Mouse (Mus musculus): ENCODE measurements around the gene Hemgn. TPM values are rescaled to one million over a fixed set of nuclear protein-coding genes. Genes with fewer than 3 reads are reported as not detected.

Hemgn gene
- polyA plus RNA-seq, 1 experiment from 2014 or later = 0.78 TPM

- Histone ChIP-seq H3K4me2 (replicated peaks; ENCODE audit: low read depth) (peak overlapping the region; percentile 69; the same call in 1 of the 2 replicates), H3K36me3 (ENCODE audit: control insufficient read depth, insufficient read depth, low read length) (no peaks in the 10 kb centered on the region), H3K27ac (replicated peaks) (peak overlapping the region; percentile 99), H3K4me1 (replicated peaks; ENCODE audit: control insufficient read depth, insufficient read depth) (peaks cover 5% of the 10 kb centered on the region), H3K4me3 (ENCODE audit: low read depth, low read length) (peak overlapping the region; percentile 91), H3K9me3 (ENCODE audit: control insufficient read depth, low read length) (no peaks in the 10 kb centered on the region), H3K27me3 (ENCODE audit: control insufficient read depth, insufficient read depth, low read length) (no peaks in the 10 kb centered on the region), H3K9ac (ENCODE audit: low read length) (peak overlapping the region; percentile 35; the same call in 1 of the 2 replicates)
- no peak for TF ChIP-seq CTCF (IDR thresholded peaks at IDR 0.05; ENCODE audit: low read depth)
- TF ChIP-seq EP300 (optimal IDR thresholded peaks at IDR 0.05) = no peak
- no peak for DNase-seq (ENCODE audit: low spot score)
- WGBS = 40% methylated on average over 13 of the region's 13 CpGs
- ATAC-seq (ENCODE audit: low FRiP score, low TSS enrichment) = no peak
Observed at GRCm38 (mm10) chr4:46452855-46453719, 39.8 kb upstream of the Hemgn start.

DNA sequence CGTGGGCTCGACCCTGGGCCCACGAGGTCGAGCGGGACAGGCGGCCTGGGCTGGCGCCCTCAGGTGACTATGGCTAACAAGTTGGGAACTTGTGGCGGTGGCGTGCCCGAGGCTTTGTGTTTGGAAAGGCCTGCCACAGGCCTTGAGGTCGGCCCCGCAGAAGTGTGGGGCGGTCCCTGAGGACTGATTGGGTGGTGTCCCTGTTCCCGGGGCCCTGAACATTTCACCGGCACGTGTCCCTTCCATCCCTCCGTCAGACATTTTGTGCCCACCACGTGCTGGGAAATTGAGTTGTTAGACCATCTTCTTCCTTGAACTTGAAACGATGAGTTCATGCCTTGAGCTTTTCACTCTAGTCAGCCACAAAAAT is 39.2 kb upstream of the Hemgn start:
- Histone ChIP-seq H3K4me3 (ENCODE audit: low read depth, low read length) (peak overlapping the region; percentile 91), H3K9ac (ENCODE audit: low read length) (peak overlapping the region; percentile 96), H3K4me2 (replicated peaks; ENCODE audit: low read depth) (peak overlapping the region; percentile 69), H3K36me3 (ENCODE audit: control insufficient read depth, insufficient read depth, low read length) (no peaks in the 10 kb centered on the region), H3K27ac (replicated peaks) (peak overlapping the region; percentile 99), H3K27me3 (ENCODE audit: control insufficient read depth, insufficient read depth, low read length) (no peaks in the 10 kb centered on the region), H3K4me1 (replicated peaks; ENCODE audit: control insufficient read depth, insufficient read depth) (peaks cover 5% of the 10 kb centered on the region), H3K9me3 (ENCODE audit: control insufficient read depth, low read length) (no peaks in the 10 kb centered on the region)
- ATAC-seq (ENCODE audit: low FRiP score, low TSS enrichment) = peak; percentile 37
- WGBS = 0% methylated on average over 19 of the region's 19 CpGs
- no peak for TF ChIP-seq CTCF (IDR thresholded peaks at IDR 0.05; ENCODE audit: low read depth)
- DNase-seq (ENCODE audit: low spot score) = peak; percentile 74

GRCm38 (mm10) chr4:46451758-46452480 is 38.6 kb upstream of the Hemgn start:
- ATAC-seq (ENCODE audit: low FRiP score, low TSS enrichment) (peak; percentile 65), DNase-seq (ENCODE audit: low spot score) (peak; percentile 83)
- peak overlapping the region; percentile 91 for H3K4me3 ChIP-seq (ENCODE audit: low read depth, low read length)
- peaks cover 5% of the 10 kb centered on the region for H3K4me1 ChIP-seq (replicated peaks; ENCODE audit: control insufficient read depth, insufficient read depth)
- peak overlapping the region; percentile 96 for H3K9ac ChIP-seq (ENCODE audit: low read length)
- no peaks in the 10 kb centered on the region for H3K36me3 ChIP-seq (ENCODE audit: control insufficient read depth, insufficient read depth, low read length)
- under 1% methylated on average over 70 of the region's 111 CpGs for WGBS
- peak overlapping the region; percentile 69 for H3K4me2 ChIP-seq (replicated peaks; ENCODE audit: low read depth)
- peak overlapping the region; percentile 99 for H3K27ac ChIP-seq (replicated peaks)
- TF ChIP-seq EP300 (optimal IDR thresholded peaks at IDR 0.05) = no peak
- H3K27me3 ChIP-seq (ENCODE audit: control insufficient read depth, insufficient read depth, low read length) = no peaks in the 10 kb centered on the region
- H3K9me3 ChIP-seq (ENCODE audit: control insufficient read depth, low read length) = no peaks in the 10 kb centered on the region

DNA sequence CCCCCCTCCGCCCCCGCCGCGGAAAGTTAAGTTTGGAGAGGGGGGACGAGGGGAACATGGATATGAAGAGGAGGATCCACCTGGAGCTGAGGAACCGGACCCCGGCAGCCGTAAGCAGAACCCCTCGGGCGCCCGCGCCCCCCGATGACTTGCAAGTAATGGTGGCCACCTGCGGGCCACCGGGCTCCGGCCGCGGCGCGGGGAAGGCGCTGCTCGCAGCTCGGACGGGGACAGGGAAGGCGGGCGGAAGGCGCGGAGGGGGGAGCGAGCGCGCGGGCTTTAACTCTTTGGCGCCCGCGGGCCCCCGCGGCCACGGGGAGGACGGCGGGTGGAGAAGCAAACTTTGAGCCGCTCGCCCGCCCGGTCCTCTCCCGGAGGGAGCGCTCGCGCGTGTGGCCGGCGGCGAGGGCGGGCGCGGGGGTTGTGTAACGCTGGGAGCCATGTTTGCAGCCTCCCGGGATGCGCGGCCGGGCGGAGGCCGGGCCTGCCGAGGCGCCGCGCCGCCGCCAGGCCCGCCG is 38.0 kb upstream of the Hemgn start:
- no peaks in the 10 kb centered on the region for H3K36me3 ChIP-seq (ENCODE audit: control insufficient read depth, insufficient read depth, low read length)
- TF ChIP-seq EP300 (optimal IDR thresholded peaks at IDR 0.05) = no peak
- TF ChIP-seq CTCF (IDR thresholded peaks at IDR 0.05; ENCODE audit: low read depth) = no peak
- peaks cover 5% of the 10 kb centered on the region for H3K4me1 ChIP-seq (replicated peaks; ENCODE audit: control insufficient read depth, insufficient read depth)
- H3K9me3 ChIP-seq (ENCODE audit: control insufficient read depth, low read length) = no peaks in the 10 kb centered on the region
- H3K27me3 ChIP-seq (ENCODE audit: control insufficient read depth, insufficient read depth, low read length) = no peaks in the 10 kb centered on the region
- peak overlapping the region; percentile 69 for H3K4me2 ChIP-seq (replicated peaks; ENCODE audit: low read depth)
- ATAC-seq (ENCODE audit: low FRiP score, low TSS enrichment) (peak; percentile 50), DNase-seq (ENCODE audit: low spot score) (peak; percentile 81)
- H3K4me3 ChIP-seq (ENCODE audit: low read depth, low read length) = peak overlapping the region; percentile 91
- H3K9ac ChIP-seq (ENCODE audit: low read length) = peak overlapping the region; percentile 96
- H3K27ac ChIP-seq (replicated peaks) = peak overlapping the region; percentile 99
- WGBS = 1% methylated on average over 36 of the region's 70 CpGs

DNA sequence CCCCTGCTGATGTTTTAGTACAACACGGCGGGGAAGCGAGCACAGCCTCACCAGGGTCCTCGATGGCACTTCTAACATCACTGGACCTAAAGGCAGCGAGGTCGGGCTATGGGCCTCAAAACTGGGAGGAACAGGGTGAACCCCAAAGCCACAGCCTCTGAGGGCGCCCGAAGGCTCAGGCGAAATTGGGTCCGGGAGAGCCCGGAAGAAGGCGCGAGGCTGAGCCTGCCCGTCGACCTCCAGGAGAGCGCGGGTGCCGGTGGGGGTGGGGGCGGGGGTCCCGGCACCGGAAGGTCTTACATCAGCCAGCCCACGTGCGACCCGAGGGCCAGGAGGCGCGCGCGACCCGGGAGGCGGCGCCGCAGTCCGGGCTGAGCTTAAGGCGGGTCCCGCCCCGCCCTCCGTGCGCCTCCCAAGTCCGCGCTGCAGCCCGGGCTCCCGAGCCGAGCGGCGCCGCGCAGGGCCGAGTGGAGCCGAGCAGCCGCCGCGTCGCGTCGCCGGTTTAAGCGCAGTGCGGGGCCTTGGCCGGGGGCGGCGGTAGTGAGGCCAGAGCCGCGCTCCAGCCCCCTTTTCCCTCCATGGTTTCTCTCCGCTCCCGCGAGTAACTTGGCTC is 37.3 kb upstream of the Hemgn start, which contains the start of gene Anp32b:
Gene Anp32b, plus strand, starts transcription at position 384 of the 613 bp plus-strand sequence.
- Histone ChIP-seq H3K4me2 (replicated peaks; ENCODE audit: low read depth) (peak within 1 kb of the TSS; percentile 77), H3K27ac (replicated peaks) (peak within 1 kb of the TSS; percentile 99), H3K9me3 (ENCODE audit: control insufficient read depth, low read length) (no peaks in the 10 kb centered on the region), H3K36me3 (ENCODE audit: control insufficient read depth, insufficient read depth, low read length) (no peaks in the 10 kb centered on the region), H3K4me1 (replicated peaks; ENCODE audit: control insufficient read depth, insufficient read depth) (peaks cover 5% of the 10 kb centered on the region), H3K27me3 (ENCODE audit: control insufficient read depth, insufficient read depth, low read length) (no peaks in the 10 kb centered on the region), H3K9ac (ENCODE audit: low read length) (peak within 1 kb of the TSS; percentile 96), H3K4me3 (ENCODE audit: low read depth, low read length) (peak within 1 kb of the TSS; percentile 91)
- ATAC-seq (ENCODE audit: low FRiP score, low TSS enrichment) (peak; percentile 95), DNase-seq (ENCODE audit: low spot score) (peak; percentile 94)
- WGBS = under 1% methylated on average over 47 of the region's 66 CpGs
- TF ChIP-seq EP300 (optimal IDR thresholded peaks at IDR 0.05) (no peak), CTCF (IDR thresholded peaks at IDR 0.05; ENCODE audit: low read depth) (peak; percentile 71)
